Mouse (Mus musculus) heart, postnatal 0 days (tissue): ENCODE data around the gene Ctdsp2. TPM values are rescaled to one million over a fixed set of nuclear protein-coding genes. Genes with fewer than 3 reads are reported as not detected.
A peak's percentile ranks its signal among the peaks of the same experiment; 100 is the strongest.

Experiments used
- ATAC-seq: fragments of 200-750 bp; cut with Nextera tagmentation; 2 replicates; pipeline ENCODE4 v1.8.0; 2017; ENCODE audit warnings: low read depth, moderate number of reproducible peaks, moderate library complexity; ENCODE audit not compliant: insufficient read depth
- DNase-seq: peaks from one replicate; pipeline ENCODE4 v3.0.0-alpha.2; 2016; ENCODE audit warnings: low spot score
- H3K27ac ChIP-seq: fragments of 300-500 bp; sonication (generic); 2 replicates; pipeline ENCODE4 v1.5.1; 2014; ENCODE audit warnings: low read depth, mild to moderate bottlenecking
- H3K27me3 ChIP-seq: fragments of 300-500 bp; sonication (generic); 2 replicates; pipeline ENCODE4 v1.6.1; 2014; ENCODE audit warnings: low read length, mixed read lengths; ENCODE audit not compliant: control insufficient read depth, insufficient read depth
- H3K36me3 ChIP-seq: fragments of 300-500 bp; sonication (generic); replicated peaks from 2 replicates; pipeline ENCODE4 v1.6.1; 2014; ENCODE audit warnings: low read length, mixed read lengths; ENCODE audit not compliant: control insufficient read depth, insufficient read depth
- H3K4me1 ChIP-seq: fragments of 300-500 bp; sonication (generic); 2 replicates; pipeline ENCODE4 v1.6.1; 2014; ENCODE audit warnings: antibody characterized with exemption; ENCODE audit not compliant: control insufficient read depth, insufficient read depth
- H3K4me2 ChIP-seq: fragments of 300-500 bp; sonication (generic); 2 replicates; pipeline ENCODE4 v1.6.1; 2014; ENCODE audit warnings: low read depth, mild to moderate bottlenecking, low read length, moderate library complexity
- H3K4me3 ChIP-seq: fragments of 300-500 bp; sonication (generic); 2 replicates; pipeline ENCODE4 v1.5.1; 2014; ENCODE audit warnings: low read depth, low read length
- H3K9ac ChIP-seq: fragments of 300-500 bp; sonication (generic); replicated peaks from 2 replicates; pipeline ENCODE4 v1.6.1; 2014; ENCODE audit warnings: low read depth, low read length, mixed read lengths
- H3K9me3 ChIP-seq: fragments of 300-500 bp; sonication (generic); replicated peaks from 2 replicates; pipeline ENCODE4 v1.6.1; 2016; ENCODE audit warnings: low read length; ENCODE audit not compliant: control insufficient read depth
- CTCF ChIP-seq: IDR thresholded peaks from 2 replicates; pipeline ENCODE4 v1.5.1; 2016; ENCODE audit warnings: antibody characterized with exemption, control low read depth, low read depth
- EP300 ChIP-seq: IDR thresholded peaks from 2 replicates; pipeline ENCODE4 v1.6.1; 2016; ENCODE audit warnings: antibody characterized with exemption, low read depth
- WGBS: fragments of 180-500 bp; shearing (Covaris S2); extraction: QIAGEN DNeasy Blood & Tissue Kit; methylation state at CpG from one replicate; pipeline ENCODE4 v1.1.7; 2014; 5-methylcytosine and 5-hydroxymethylcytosine counted together
- polyA plus RNA-seq: library from polyadenylated mRNA; unstranded; fragments of >200 nt; fragmentation: Nextera tagmentation; extraction: Ambion mirVana; gene quantifications from 2 replicates; pipeline ENCODE4 v1.2.1, GENCODE M21; 2015
- total RNA-seq: library from RNA; depleted of rRNA; stranded (reverse); fragments of >200 nt; gene quantifications from 2 replicates; pipeline ENCODE4 v1.2.3, GENCODE M21; 2014; ENCODE audit warnings: low replicate concordance

Gene Ctdsp2
- total and polyA plus RNA-seq, 2 experiments from 2014 or later, result 26.4 to 137 TPM

- no peaks in the 10 kb centered on the region for H3K9me3 ChIP-seq
Observed at GRCm38 (mm10) chr10:126957359-126958107, 21.0 kb upstream of the Ctdsp2 start.

GRCm38 (mm10) chr10:126960496-126960895 is 18.0 kb upstream of the Ctdsp2 start:
- H3K27me3 ChIP-seq, result no peaks in the 10 kb centered on the region
- H3K4me2 ChIP-seq, result no peak overlapping the region
- H3K4me1 ChIP-seq, result peaks cover 28% of the 10 kb centered on the region
- H3K9ac ChIP-seq, result no peak overlapping the region
- ATAC-seq (no peak), DNase-seq (no peak)
- no peak for TF ChIP-seq EP300
- 80% methylated on average over 8 of the region's 8 CpGs for WGBS
- H3K9me3 ChIP-seq, result no peaks in the 10 kb centered on the region
- H3K27ac ChIP-seq, result no peak overlapping the region
- no peaks in the 10 kb centered on the region for H3K36me3 ChIP-seq
- H3K4me3 ChIP-seq, result no peak overlapping the region

More at GRCm38 (mm10) chr10:126957359-126958107, 21.0 kb upstream of the Ctdsp2 start:
- Histone ChIP-seq H3K4me3 (no peak overlapping the region), H3K27ac (peak overlapping the region; percentile 76), H3K4me2 (peak overlapping the region; percentile 37), H3K9ac (0 out of 2 replicates have a peak overlapping the region, but pooled peaks have one; percentile 16), H3K4me1 (peaks cover 28% of the 10 kb centered on the region), H3K36me3 (no peaks in the 10 kb centered on the region), H3K27me3 (no peaks in the 10 kb centered on the region)
- DNase-seq (peak; percentile 45), ATAC-seq (peak; percentile 72)
- WGBS, result 4% methylated on average over 25 of the region's 25 CpGs
- TF ChIP-seq CTCF (no peak), EP300 (no peak)

DNA sequence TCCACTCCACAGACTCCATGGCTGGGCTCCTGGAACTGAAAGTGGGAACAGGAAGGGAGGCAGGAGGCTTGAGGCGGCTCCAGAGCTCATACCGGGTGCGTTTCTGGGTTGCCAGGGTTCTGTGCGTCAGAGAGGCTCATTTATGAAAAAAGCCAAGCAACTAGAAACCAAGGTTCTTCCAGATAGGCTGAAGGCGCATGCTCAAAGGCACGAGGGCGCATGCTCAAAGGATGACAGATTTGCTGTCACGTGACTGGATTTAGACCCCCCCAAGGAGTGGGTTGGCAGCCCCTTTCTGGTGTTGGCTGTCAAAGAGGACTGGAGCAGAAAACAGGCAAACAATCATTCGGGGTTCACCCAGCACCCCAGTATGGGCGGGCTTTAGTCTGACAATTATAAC is 16.8 kb upstream of the Ctdsp2 start:
- ATAC-seq, result no peak
- H3K27me3 ChIP-seq, result no peaks in the 10 kb centered on the region
- H3K9me3 ChIP-seq, result no peaks in the 10 kb centered on the region
- H3K4me2 ChIP-seq, result no peak overlapping the region
- 0 out of 2 replicates have a peak overlapping the region, but pooled peaks have one; percentile 11 for H3K9ac ChIP-seq
- no peak for DNase-seq
- peaks cover 20% of the 10 kb centered on the region for H3K4me1 ChIP-seq
- WGBS, result 69% methylated on average over 10 of the region's 10 CpGs
- no peak overlapping the region for H3K4me3 ChIP-seq
- H3K36me3 ChIP-seq, result no peaks in the 10 kb centered on the region
- H3K27ac ChIP-seq, result peak overlapping the region; percentile 75
- TF ChIP-seq EP300, result no peak
- TF ChIP-seq CTCF, result no peak

- TF ChIP-seq CTCF, result no peak
- no peak for TF ChIP-seq EP300
- H3K4me3 ChIP-seq, result no peak overlapping the region
- peaks cover 15% of the 10 kb centered on the region for H3K4me1 ChIP-seq
- H3K9me3 ChIP-seq, result no peaks in the 10 kb centered on the region
- H3K27ac ChIP-seq, result peak overlapping the region; percentile 75
- ATAC-seq (peak; percentile 62), DNase-seq (peak; percentile 59)
- H3K36me3 ChIP-seq, result no peaks in the 10 kb centered on the region
- 27% methylated on average over 15 of the region's 15 CpGs for WGBS
- 0 out of 2 replicates have a peak overlapping the region, but pooled peaks have one; percentile 11 for H3K9ac ChIP-seq
- no peaks in the 10 kb centered on the region for H3K27me3 ChIP-seq
- no peak overlapping the region for H3K4me2 ChIP-seq
Observed at GRCm38 (mm10) chr10:126962271-126962965, 16.1 kb upstream of the Ctdsp2 start.

- Histone ChIP-seq H3K36me3 (no peaks in the 10 kb centered on the region), H3K9me3 (no peaks in the 10 kb centered on the region), H3K27ac (peak overlapping the region; percentile 75), H3K4me3 (no peak overlapping the region), H3K4me1 (peaks cover 10% of the 10 kb centered on the region), H3K27me3 (no peaks in the 10 kb centered on the region), H3K4me2 (no peak overlapping the region), H3K9ac (no peak overlapping the region)
- WGBS, result 43% methylated on average over 6 of the region's 6 CpGs
- no peak for DNase-seq
- ATAC-seq, result no peak
- TF ChIP-seq CTCF (no peak), EP300 (no peak)
Observed at GRCm38 (mm10) chr10:126962966-126963330, 15.6 kb upstream of the Ctdsp2 start.
